Mouse (Mus musculus) olfactory bulb, adult 2 months (tissue): ENCODE measurements around the gene Orai2.

Source experiments
- CTCF ChIP-seq: fragments of 200-500 bp; IDR thresholded peaks from 2 replicates; pipeline ENCODE4 v1.5.1; 2012; ENCODE audit warnings: low read depth, mild to moderate bottlenecking, low read length, moderate library complexity; ENCODE audit not compliant: insufficient read depth
- POLR2A ChIP-seq: fragments of 200-500 bp; IDR thresholded peaks from 2 replicates; pipeline ENCODE4 v1.6.1; 2012; ENCODE audit warnings: mild to moderate bottlenecking, low read depth, low read length, moderate library complexity; ENCODE audit not compliant: insufficient read depth

DNA sequence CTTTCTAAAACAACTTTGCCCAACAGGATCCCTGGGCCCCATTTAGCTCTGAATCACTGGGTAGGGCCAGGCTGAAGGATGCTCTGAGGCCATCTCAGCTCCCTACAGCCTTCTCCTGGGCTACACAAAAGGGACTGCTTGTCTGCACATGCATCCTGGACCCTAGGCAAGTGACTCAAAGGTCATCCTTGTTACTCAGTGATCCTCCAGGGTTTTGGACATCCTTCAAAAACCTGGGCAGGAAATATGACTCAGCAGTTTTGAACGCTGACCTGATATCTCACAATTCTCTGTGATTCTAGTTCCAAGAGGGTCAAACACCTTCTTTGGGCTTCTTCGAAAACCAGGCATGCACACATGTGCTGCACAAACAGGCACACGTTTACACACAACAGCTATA, 61.5 kb downstream of the Orai2 start:
- TF ChIP-seq CTCF = no peak
- no peak for TF ChIP-seq POLR2A
